Mouse (Mus musculus): ENCODE data around the gene Herc3. TPM values are rescaled to one million over a fixed set of nuclear protein-coding genes. Genes with fewer than 3 reads are reported as not detected.
"Not testable (repeated sequence)": the region's sequence is repeated elsewhere in the genome, so short reads cannot be mapped to it uniquely, and the experiment has no call there.

The Herc3 gene
- total RNA-seq (2021): 100 to 1,000 TPM; 265 to 270 TPM

- intact Hi-C loops (cut with DNase I): no loop called here
- peak; percentile 70 to 87 for DNase-seq (ENCODE audit: extremely low spot score in 1 of 2, low spot score in 2 of 2)
Measured at GRCm38 (mm10) chr6:58831232-58832009, at the start of gene Herc3. Gene Herc3, plus strand, starts transcription at chr6:58831465.

- intact Hi-C loops (cut with DNase I): no loop called here
- no peak for DNase-seq (ENCODE audit: extremely low spot score in 1 of 2, low spot score in 2 of 2)
Measured at GRCm38 (mm10) chr6:58801394-58801793, 29.9 kb upstream of the Herc3 start.

GRCm38 (mm10) chr6:58814381-58814780, 16.9 kb upstream of the Herc3 start:
- intact Hi-C loops (cut with DNase I): no loop called here
- no peak for DNase-seq (ENCODE audit: extremely low spot score in 1 of 2, low spot score in 2 of 2)

DNA sequence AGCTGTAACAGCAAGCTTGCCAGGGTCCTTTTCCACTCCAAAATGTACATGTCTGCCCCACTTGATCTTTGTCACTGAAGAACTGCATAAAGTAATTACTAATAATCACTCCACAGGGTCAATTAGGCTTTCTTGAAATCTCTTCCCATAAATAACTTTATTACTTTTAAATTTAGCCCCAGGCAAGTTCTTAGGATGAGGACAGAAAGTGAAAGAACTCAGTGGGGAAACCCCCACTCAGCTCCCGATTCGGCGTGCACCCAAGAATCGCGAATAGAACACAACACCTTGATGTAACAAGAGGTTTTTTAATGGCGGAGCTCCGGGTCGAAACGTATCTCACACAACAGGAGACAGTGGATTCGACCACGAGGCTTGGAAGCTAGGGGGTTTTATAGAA, 14.2 kb upstream of the Herc3 start:
- intact Hi-C loops (cut with DNase I); DNase-seq (ENCODE audit: extremely low spot score in 1 of 2, low spot score in 2 of 2): not testable (repeated sequence)

GRCm38 (mm10) chr6:58825619-58826018, 5.6 kb upstream of the Herc3 start:
- intact Hi-C loops (cut with DNase I): no loop called here
- DNase-seq (ENCODE audit: extremely low spot score in 1 of 2, low spot score in 2 of 2): no peak

DNA sequence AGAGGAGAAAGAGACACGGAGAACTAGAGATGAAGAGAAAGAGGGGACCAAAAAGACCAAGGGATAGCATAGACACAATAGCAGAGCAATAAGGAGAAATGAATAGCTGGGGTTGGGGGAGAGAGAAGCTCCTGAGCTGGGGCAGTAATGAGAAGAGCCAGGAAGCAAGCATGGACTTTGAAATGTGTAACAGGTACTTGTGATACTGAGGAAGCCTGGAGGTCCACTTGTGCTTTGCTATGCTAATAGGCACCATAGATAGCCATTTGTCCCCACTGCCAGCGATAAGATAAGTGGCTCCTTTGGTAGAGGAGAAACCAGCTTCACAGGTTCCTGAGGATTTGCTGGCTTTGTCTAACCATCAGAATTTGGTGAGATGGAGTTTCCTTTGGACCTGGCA, 5.2 kb upstream of the Herc3 start:
- no peak for DNase-seq (ENCODE audit: extremely low spot score in 1 of 2, low spot score in 2 of 2)
- intact Hi-C loops (cut with DNase I): no loop called here

DNA sequence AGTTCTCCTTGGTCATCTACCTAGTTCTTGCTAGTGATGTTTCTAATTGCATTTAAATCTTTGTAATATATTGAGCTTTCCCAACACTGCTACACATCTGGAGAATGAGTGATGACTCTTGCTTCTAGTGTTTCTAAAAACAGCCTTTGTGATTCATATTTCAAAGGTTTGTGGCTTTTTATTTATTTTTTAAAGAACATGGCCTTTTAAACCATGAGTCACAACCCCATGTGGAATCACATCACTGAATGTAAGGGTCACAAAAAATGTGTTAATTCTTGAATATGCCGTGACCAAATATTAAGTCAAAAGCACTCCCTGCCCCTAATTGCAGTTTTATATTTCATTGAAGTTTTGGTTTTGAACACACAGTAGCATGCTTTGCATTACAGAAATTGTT, 2.7 kb upstream of the Herc3 start:
- DNase-seq (ENCODE audit: extremely low spot score in 1 of 2, low spot score in 2 of 2): no peak
- intact Hi-C loops (cut with DNase I): no loop called here

- intact Hi-C loops (cut with DNase I): no loop called here
- no peak for DNase-seq (ENCODE audit: extremely low spot score in 1 of 2, low spot score in 2 of 2)
Measured at GRCm38 (mm10) chr6:58830840-58831231, 429 bp upstream of the Herc3 start.

DNA sequence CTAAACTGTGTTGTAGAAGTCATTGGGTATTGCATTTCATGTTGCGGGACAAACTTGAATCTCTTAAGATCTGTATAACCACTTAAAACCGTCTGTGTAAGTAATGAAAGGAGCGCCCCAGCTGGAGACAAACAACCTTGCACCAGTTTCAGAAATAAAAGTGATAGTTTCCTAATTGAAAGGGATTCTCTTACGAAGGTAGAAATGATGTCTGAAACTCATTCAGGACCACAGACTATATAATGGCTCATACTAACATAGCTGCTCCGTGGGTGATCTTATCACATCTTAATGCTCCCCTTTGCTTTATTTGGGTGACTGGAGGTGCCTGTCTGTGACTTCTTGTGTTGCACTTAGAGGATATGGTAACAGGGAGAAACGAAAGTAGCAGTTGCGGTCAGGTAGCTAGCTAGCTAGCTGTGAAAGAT, 1.3 kb downstream of the Herc3 start:
- intact Hi-C loops (cut with DNase I): no loop called here
- DNase-seq (ENCODE audit: extremely low spot score in 1 of 2, low spot score in 2 of 2): no peak

DNA sequence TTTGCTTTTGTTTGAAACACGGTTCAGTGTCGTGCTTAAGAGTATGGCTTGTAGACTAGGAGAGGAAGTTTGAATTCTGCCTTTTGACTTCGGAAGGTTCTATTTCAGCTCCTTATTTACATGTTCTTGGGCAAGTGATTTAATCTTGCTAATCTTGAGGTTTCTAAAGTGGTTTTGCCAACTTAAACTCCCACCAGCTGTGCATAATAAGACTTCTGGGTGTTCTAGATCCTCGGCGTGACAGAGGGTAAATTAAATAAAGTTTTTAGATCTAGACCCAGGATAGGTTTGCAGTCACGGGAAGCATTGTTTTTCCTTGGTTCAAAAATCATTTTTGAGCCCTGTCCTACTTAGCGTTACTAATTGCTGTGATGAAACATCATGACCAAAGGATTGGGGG, 3.2 kb downstream of the Herc3 start:
- DNase-seq (ENCODE audit: extremely low spot score in 1 of 2, low spot score in 2 of 2): no peak
- intact Hi-C loops (cut with DNase I): no loop called here

GRCm38 (mm10) chr6:58835591-58835990, 4.3 kb downstream of the Herc3 start:
- no peak for DNase-seq (ENCODE audit: extremely low spot score in 1 of 2, low spot score in 2 of 2)
- intact Hi-C loops (cut with DNase I): no loop called here

GRCm38 (mm10) chr6:58836476-58836875, 5.2 kb downstream of the Herc3 start:
- DNase-seq (ENCODE audit: extremely low spot score in 1 of 2, low spot score in 2 of 2): no peak
- intact Hi-C loops (cut with DNase I): no loop called here

GRCm38 (mm10) chr6:58837917-58838316, 6.7 kb downstream of the Herc3 start:
- no peak for DNase-seq (ENCODE audit: extremely low spot score in 1 of 2, low spot score in 2 of 2)
- intact Hi-C loops (cut with DNase I): no loop called here

GRCm38 (mm10) chr6:58841208-58841607, 9.9 kb downstream of the Herc3 start:
- DNase-seq (ENCODE audit: extremely low spot score in 1 of 2, low spot score in 2 of 2): no peak

DNA sequence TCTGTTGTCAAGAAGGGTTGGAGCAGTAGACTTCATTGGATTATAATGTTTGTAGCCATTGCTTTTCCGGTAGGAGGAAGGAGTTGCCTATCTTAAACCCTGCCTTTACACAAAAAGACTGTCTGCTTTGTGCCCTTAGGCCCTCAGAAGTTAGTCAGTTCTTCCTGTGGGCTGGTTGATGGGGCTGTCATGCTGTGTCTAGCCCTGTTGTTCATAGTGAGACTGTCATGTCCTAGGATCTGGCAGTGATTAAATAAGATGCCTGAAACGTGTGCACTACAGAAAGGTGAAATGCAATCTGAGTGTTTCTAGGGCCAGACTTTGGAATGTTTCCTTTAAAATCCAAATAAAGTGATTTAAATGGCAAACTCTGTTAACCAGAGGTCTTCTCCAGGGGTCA, 10.9 kb downstream of the Herc3 start:
- no peak for DNase-seq (ENCODE audit: extremely low spot score in 1 of 2, low spot score in 2 of 2)
- intact Hi-C loops (cut with DNase I): no loop called here

More at GRCm38 (mm10) chr6:58841208-58841607, 9.9 kb downstream of the Herc3 start:
- intact Hi-C loops (cut with DNase I): no loop called here

DNA sequence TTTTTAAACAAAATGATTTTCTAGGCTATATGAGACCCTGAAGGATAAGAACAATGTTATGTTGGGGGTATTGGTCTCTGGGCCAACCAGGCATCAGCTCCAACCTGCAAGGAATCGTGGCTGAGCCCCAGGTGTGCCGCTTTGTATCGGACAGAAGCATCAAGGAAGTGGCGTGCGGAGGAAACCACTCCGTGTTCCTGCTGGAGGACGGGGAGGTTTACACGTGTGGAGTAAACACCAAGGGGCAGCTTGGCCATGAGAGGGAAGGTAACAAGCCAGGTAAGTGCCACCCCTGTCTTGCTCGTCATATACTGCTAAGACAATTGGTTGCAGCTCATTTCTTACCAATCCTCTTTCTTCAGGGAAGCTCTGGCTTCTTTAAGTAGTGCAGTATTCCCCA, 12.3 kb downstream of the Herc3 start:
- intact Hi-C loops (cut with DNase I): no loop called here
- DNase-seq (ENCODE audit: extremely low spot score in 1 of 2, low spot score in 2 of 2): no peak

DNA sequence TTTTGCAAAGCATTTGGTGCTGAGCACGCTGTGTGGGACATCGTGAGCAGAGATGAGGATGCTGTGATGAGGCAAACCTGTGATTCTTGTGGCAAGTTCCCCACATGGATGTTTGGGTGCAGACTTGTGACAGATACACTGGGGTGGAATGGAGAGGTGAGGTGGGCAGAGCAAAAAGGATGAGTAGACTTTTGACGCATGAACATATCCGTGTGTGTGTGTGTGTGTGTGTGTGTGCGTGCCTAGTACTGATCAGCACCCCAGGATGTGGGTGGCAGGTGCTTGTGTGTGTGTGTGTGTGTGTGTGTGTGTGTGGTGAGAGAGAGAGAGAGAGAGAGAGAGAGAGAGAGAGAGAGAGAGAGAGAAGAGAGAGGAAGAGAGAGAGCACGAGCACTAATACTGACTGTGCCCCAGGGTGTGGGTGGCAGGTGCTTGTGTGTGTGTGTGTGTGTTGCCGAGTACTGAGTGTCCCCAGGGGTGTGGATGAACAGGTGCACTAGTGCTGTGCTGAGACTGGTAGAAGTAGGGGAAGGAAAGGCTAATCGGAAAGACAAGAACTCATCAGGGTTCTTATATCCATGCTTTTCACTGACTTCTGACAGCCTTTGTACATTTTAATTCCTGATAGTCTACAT, 13.0 kb downstream of the Herc3 start:
- DNase-seq (ENCODE audit: extremely low spot score in 1 of 2, low spot score in 2 of 2): no peak
- intact Hi-C loops (cut with DNase I): no loop called here

DNA sequence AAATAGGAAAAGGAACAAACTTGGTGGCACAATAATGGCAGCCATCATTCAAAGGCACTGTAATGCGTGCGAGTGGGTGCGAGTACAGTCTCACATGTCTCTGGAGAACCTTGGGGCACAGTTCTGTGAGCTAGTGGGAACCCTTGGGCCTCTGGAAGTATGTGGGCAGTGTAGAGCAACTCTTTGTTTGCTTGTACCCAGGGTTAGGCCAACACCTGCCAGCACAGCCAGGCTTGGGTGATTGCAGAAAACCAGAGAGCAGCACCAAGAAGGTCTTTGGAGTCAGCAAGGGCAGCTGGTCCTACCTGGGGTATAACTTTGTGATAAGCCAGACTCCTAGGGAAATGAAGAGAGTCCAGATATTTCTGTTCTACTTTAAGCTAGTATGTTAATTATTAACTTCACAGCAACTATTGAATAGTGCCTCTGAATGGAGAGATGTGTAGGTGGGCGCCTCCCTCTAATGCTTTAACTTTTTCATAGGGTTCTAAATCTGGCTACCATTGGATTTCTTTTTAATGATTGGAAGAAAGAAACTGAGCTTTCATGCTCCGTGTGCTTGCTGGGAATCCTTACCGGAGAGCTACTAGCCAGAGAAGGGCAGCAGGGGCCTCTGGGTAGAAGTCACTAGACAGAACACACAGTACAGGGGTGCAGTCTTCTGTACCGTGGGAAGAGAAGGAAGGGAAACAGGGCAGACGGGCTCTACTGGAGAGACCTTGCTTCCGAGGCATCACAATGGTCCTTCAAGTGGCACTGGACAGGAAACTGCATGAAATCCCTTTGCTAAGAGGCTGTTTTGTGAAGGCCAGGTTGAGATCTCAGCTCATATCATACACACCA, 15.8 kb downstream of the Herc3 start:
- no peak for DNase-seq (ENCODE audit: extremely low spot score in 1 of 2, low spot score in 2 of 2)
- intact Hi-C loops (cut with DNase I): no loop called here

DNA sequence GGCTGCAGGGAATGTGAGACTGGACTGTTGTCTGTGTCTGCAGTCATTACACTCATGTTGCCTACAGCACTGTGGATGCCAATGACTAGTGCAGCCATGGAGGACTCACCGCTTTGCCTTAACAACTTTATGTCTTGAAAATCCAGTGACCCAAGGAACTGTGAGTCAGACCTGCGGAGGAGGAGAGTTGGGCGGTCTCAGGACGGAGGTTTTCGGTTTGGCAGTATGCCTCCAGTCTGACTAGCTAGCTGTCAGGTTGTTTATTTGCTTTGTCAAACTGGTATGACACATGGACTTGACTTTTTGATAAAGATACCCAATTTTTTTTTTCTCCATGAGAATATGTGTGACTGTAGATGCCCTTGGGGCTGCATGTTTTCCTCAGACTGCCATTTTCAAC, 16.6 kb downstream of the Herc3 start:
- intact Hi-C loops (cut with DNase I): no loop called here
- DNase-seq (ENCODE audit: extremely low spot score in 1 of 2, low spot score in 2 of 2): no peak

DNA sequence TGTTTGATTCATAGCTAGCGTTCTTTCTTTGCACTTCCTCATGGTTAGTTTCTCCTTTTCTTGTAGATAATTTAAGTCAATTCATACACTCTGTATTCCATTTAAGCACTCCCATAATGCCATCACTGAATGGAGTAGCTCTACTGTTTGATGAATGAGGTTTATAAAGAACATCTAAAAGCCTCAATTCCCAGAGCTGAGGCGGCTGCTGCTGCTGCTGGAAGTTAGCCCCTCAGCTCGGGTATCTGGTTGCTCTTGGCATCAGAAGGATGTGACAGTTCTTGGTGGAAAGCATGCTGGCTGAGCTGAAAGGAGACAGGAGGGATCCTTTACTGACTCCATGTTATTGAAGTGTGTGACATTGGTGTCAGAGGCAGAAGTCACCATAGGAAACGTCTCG, 18.1 kb downstream of the Herc3 start:
- intact Hi-C loops (cut with DNase I): no loop called here
- DNase-seq (ENCODE audit: extremely low spot score in 1 of 2, low spot score in 2 of 2): no peak

All from left cerebral cortex, postnatal 10 days (tissue).